Mouse (Mus musculus) liver, embryonic 13.5 days (tissue): ENCODE measurements around the gene Zfp69. TPM values are rescaled to one million over a fixed set of nuclear protein-coding genes. Genes with fewer than 3 reads are reported as not detected.

Experiments used
- ATAC-seq: fragments of 200-750 bp; cut with Nextera tagmentation; 2 replicates; pipeline ENCODE4 v1.8.0; 2017; ENCODE audit warnings: low read depth, mild to moderate bottlenecking, moderate number of reproducible peaks, moderate library complexity
- DNase-seq: peaks from one replicate; pipeline ENCODE4 v3.0.0; 2022
- H3K27ac ChIP-seq: fragments of 300-500 bp; sonication (generic); 2 replicates; pipeline ENCODE4 v1.5.1; 2015; ENCODE audit warnings: moderate library complexity, mild to moderate bottlenecking, inconsistent platforms
- H3K27me3 ChIP-seq: fragments of 300-500 bp; sonication (generic); 2 replicates; pipeline ENCODE4 v1.6.1; 2015; ENCODE audit warnings: mild to moderate bottlenecking, inconsistent platforms
- H3K36me3 ChIP-seq: fragments of 300-500 bp; sonication (generic); 2 replicates; pipeline ENCODE4 v1.6.1; 2015; ENCODE audit warnings: mild to moderate bottlenecking, inconsistent platforms
- H3K4me1 ChIP-seq: fragments of 300-500 bp; sonication (generic); replicated peaks from 2 replicates; pipeline ENCODE4 v1.6.1; 2015; ENCODE audit warnings: inconsistent platforms
- H3K4me2 ChIP-seq: fragments of 300-500 bp; sonication (generic); 2 replicates; pipeline ENCODE4 v1.6.1; 2015; ENCODE audit warnings: inconsistent platforms, mild to moderate bottlenecking, moderate library complexity
- H3K4me3 ChIP-seq: fragments of 300-500 bp; sonication (generic); replicated peaks from 2 replicates; pipeline ENCODE4 v1.5.1; 2015; ENCODE audit warnings: mild to moderate bottlenecking, inconsistent platforms
- H3K9ac ChIP-seq: fragments of 300-500 bp; sonication (generic); 2 replicates; pipeline ENCODE4 v1.6.1; 2015; ENCODE audit warnings: mild to moderate bottlenecking, inconsistent platforms
- H3K9me3 ChIP-seq: fragments of 300-500 bp; sonication (generic); replicated peaks from 2 replicates; pipeline ENCODE4 v1.6.1; 2016; ENCODE audit warnings: inconsistent platforms
- WGBS: fragments of 180-500 bp; shearing (Covaris S2); methylation state at CpG from one replicate; pipeline ENCODE4 v1.1.7; 2015; ENCODE audit not compliant: insufficient replicate concordance; 5-methylcytosine and 5-hydroxymethylcytosine counted together
- microRNA-seq: library from miRNA; unstranded; fragments of <30 nt; microRNA quantifications from one replicate; pipeline ENCODE4, GENCODE M21; 2016
- polyA plus RNA-seq: library from polyadenylated mRNA; unstranded; fragments of >200 nt; fragmentation: Nextera tagmentation; extraction: Ambion mirVana; gene quantifications from 2 replicates; pipeline ENCODE4 v1.2.1, GENCODE M21; 2015

Gene Zfp69
- polyA plus RNA-seq, 1 experiment from 2014 or later, result 2.0 TPM

GRCm38 (mm10) chr4:120885208-120886120 is 66.0 kb downstream of the Zfp69 start:
- Histone ChIP-seq H3K4me2 (no peak overlapping the region), H3K4me3 (no peak overlapping the region), H3K9ac (no peak overlapping the region), H3K27ac (no peak overlapping the region), H3K9me3 (no peaks in the 10 kb centered on the region), H3K27me3 (peaks cover 8% of the 10 kb centered on the region; the same call in 1 of the 2 replicates), H3K4me1 (peaks cover 11% of the 10 kb centered on the region), H3K36me3 (no peaks in the 10 kb centered on the region)
- DNase-seq, result no peak
- ATAC-seq, result no peak
- 48% methylated on average over 13 of the region's 13 CpGs for WGBS

- H3K4me3 ChIP-seq, result no peak overlapping the region
- no peak overlapping the region for H3K4me2 ChIP-seq
- no peak for DNase-seq
- no peak for ATAC-seq
- no peaks in the 10 kb centered on the region for H3K9me3 ChIP-seq
- H3K36me3 ChIP-seq, result no peaks in the 10 kb centered on the region
- 38% methylated on average over 5 of the region's 5 CpGs for WGBS
- peaks cover 8% of the 10 kb centered on the region; the same call in 1 of the 2 replicates for H3K27me3 ChIP-seq
- H3K27ac ChIP-seq, result no peak overlapping the region
- H3K9ac ChIP-seq, result no peak overlapping the region
- H3K4me1 ChIP-seq, result peaks cover 11% of the 10 kb centered on the region
These were observed 69.4 kb downstream of the Zfp69 start for GRCm38 (mm10) chr4:120882002-120882625.

GRCm38 (mm10) chr4:120880731-120881432 is 70.6 kb downstream of the Zfp69 start:
- no peak for ATAC-seq
- no peak for DNase-seq
- WGBS, result 28% methylated on average over 6 of the region's 6 CpGs

More at GRCm38 (mm10) chr4:120880731-120881432, 70.6 kb downstream of the Zfp69 start:
- peaks cover 11% of the 10 kb centered on the region for H3K4me1 ChIP-seq
- no peaks in the 10 kb centered on the region for H3K9me3 ChIP-seq
- H3K4me3 ChIP-seq, result no peak overlapping the region
- H3K27me3 ChIP-seq, result peaks cover 4% of the 10 kb centered on the region; the same call in 1 of the 2 replicates
- H3K4me2 ChIP-seq, result no peak overlapping the region
- no peaks in the 10 kb centered on the region for H3K36me3 ChIP-seq
- H3K9ac ChIP-seq, result no peak overlapping the region
- H3K27ac ChIP-seq, result no peak overlapping the region

Small RNAs within 50 kb of the gene (microRNA-seq; reads per million reads assigned to microRNA genes)
- 1.2 reads per million for gene Mir7015

Other genes starting within 250 kb of the Zfp69 start
- 0.08 and 0.10 TPM in 2 replicates for gene Kcnq4, start 203.1 kb downstream of the Zfp69 start, polyA plus RNA-seq
- 54.1 and 60.4 TPM in 2 replicates for gene Nfyc, start 120.1 kb downstream of the Zfp69 start, polyA plus RNA-seq
- 0.16 and 0.19 TPM in 2 replicates for gene Rims3, start 96.9 kb downstream of the Zfp69 start, polyA plus RNA-seq
- 8.0 and 9.7 TPM in 2 replicates for gene Exo5, start 26.7 kb downstream of the Zfp69 start, polyA plus RNA-seq
- 19.8 and 23.7 TPM in 2 replicates for gene Smap2, start 65.5 kb upstream of the Zfp69 start, polyA plus RNA-seq
- 1.8 and 2.3 TPM in 2 replicates for gene Col9a2, start 87.7 kb upstream of the Zfp69 start, polyA plus RNA-seq
- 23.4 and 30.2 TPM in 2 replicates for gene Zmpste24, start 146.5 kb upstream of the Zfp69 start, polyA plus RNA-seq
- gene Tmco2, start 157.5 kb upstream of the Zfp69 start, polyA plus RNA-seq, result not detected in 2 replicates